Mouse (Mus musculus): ENCODE data around the gene Prg2. TPM values are rescaled to one million over a fixed set of nuclear protein-coding genes. Genes with fewer than 3 reads are reported as not detected.

Prg2 gene
- polyA plus RNA-seq, 1 experiment = 0.16 TPM

DNA sequence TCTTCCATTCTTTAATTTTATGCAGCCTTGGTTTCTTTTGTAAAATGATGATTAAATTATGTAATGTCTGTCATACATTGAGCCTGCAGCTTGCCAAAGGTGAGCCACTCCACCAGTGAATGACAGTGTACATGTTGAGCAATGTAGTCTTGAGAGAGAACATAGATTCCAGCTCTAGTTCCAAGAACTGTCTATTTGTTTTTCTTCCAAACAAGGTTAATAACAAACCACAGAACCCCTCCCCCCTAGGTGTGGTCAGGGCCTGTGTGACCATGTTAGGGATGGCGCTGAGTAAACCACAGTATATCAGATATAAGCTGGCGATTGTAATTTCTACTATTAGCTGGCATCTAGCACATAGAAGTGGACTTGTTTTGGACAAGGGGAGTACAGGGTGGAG is 16.1 kb downstream of the Prg2 start:
- no peaks in the 10 kb centered on the region for H3K27me3 ChIP-seq (replicated peaks; ENCODE audit: control insufficient read depth, insufficient read depth, low read length)
- TF ChIP-seq CTCF (conservative IDR thresholded peaks at IDR 0.05; ENCODE audit: insufficient read depth, insufficient read length, low read depth, low read length) (no peak), POLR2A (IDR thresholded peaks at IDR 0.05; ENCODE audit: low read depth, low read length) (no peak)
- no peaks in the 10 kb centered on the region for H3K36me3 ChIP-seq (ENCODE audit: control insufficient read depth, insufficient read depth, low read length)
- H3K4me1 ChIP-seq (ENCODE audit: control insufficient read depth, insufficient read depth, low read length) = no peaks in the 10 kb centered on the region
- WGBS = 90% methylated on average over 2 of the region's 2 CpGs
- no peak overlapping the region for H3K27ac ChIP-seq (ENCODE audit: insufficient read depth, low read depth, low read length)
- no peak overlapping the region for H3K4me3 ChIP-seq (ENCODE audit: insufficient read depth, low read depth, low read length)
- DNase-seq = no peak

DNA sequence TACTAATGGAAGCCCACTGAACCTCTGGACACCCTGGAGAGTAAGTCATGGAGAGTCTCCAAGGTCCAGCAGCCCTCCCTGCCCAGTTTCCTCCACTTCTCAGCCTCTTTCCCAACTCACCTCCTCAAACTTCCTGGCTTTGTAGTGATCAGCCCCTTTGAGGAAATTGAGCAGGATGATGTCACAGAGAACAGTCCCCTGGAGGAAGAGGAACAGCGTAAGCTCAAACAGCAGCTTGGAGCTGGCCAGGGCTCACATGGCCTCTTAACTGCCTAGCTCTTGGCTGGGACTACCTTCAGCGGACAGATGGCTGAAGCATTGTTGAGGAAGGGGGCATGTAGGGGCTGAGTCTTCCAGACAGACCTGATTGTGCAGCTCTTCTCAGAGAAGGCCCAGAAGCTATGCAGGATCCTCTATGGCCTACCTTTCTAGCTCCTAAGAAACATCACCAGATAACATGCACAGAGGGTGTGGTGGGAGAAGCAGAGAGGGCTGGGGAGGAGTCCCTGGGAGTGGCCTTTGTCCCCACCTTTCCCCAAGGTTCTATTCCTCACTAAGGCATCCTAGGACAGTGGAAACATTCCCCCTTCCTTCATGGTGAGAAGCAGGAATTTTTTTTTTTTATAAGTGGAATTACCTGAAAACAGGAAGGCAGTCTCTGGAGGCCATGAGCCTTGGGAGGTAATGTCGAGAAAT is 19.4 kb downstream of the Prg2 start:
- TF ChIP-seq CTCF (conservative IDR thresholded peaks at IDR 0.05; ENCODE audit: insufficient read depth, insufficient read length, low read depth, low read length) (no peak), POLR2A (IDR thresholded peaks at IDR 0.05; ENCODE audit: low read depth, low read length) (no peak)
- Histone ChIP-seq H3K36me3 (ENCODE audit: control insufficient read depth, insufficient read depth, low read length) (no peaks in the 10 kb centered on the region), H3K4me3 (ENCODE audit: insufficient read depth, low read depth, low read length) (no peak overlapping the region), H3K27ac (ENCODE audit: insufficient read depth, low read depth, low read length) (peak overlapping the region; percentile 46; the same call in 1 of the 2 replicates), H3K4me1 (ENCODE audit: control insufficient read depth, insufficient read depth, low read length) (no peaks in the 10 kb centered on the region), H3K27me3 (replicated peaks; ENCODE audit: control insufficient read depth, insufficient read depth, low read length) (no peaks in the 10 kb centered on the region)
- peak; percentile 44 for DNase-seq
- WGBS = 68% methylated on average over 3 of the region's 3 CpGs

DNA sequence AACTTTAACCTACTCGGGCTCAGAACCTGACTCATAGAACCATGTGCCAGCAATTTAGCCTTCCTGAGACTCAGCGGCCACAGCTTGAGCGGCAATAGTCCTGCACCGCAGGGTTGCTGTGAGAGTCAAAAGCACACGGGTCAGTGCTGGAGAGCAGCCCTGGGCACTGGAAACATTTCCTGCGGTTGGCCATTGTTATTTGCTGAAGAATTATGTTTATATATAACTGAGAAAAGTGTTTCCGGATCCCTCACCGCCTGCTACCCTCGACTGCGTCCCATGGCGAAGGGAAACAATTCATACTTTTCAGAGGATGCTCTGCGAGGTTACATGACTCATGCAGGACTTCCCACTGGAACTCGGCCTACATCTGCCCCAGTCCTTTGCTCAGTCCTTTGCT is 21.2 kb downstream of the Prg2 start:
- peak overlapping the region; percentile 75 for H3K27ac ChIP-seq (ENCODE audit: insufficient read depth, low read depth, low read length)
- no peak overlapping the region for H3K4me3 ChIP-seq (ENCODE audit: insufficient read depth, low read depth, low read length)
- no peaks in the 10 kb centered on the region for H3K27me3 ChIP-seq (replicated peaks; ENCODE audit: control insufficient read depth, insufficient read depth, low read length)
- TF ChIP-seq POLR2A (IDR thresholded peaks at IDR 0.05; ENCODE audit: low read depth, low read length) = no peak
- no peak for TF ChIP-seq CTCF (conservative IDR thresholded peaks at IDR 0.05; ENCODE audit: insufficient read depth, insufficient read length, low read depth, low read length)
- H3K4me1 ChIP-seq (ENCODE audit: control insufficient read depth, insufficient read depth, low read length) = no peaks in the 10 kb centered on the region
- WGBS = 62% methylated on average over 13 of the region's 13 CpGs
- no peaks in the 10 kb centered on the region for H3K36me3 ChIP-seq (ENCODE audit: control insufficient read depth, insufficient read depth, low read length)
- peak; percentile 68 for DNase-seq

DNA sequence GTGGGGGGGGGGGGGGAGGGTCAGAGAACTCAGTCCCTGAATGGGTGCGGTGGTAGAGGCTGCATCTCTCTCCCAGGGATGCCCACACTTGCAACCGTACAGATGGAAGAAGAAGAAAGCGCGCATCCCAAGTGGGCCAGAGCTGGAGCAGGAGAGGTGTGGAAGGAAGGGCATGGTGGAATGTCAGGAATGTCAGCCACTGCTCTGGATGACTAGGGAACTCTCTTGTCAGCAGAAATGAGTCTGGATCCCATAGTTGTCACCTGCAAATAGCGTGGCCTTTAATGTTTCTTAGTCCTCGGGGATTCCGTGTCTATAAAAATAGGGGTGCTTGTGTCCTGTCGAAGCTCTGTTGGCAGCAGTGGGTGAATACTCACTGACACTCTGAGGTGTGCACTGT is 22.3 kb downstream of the Prg2 start:
- Histone ChIP-seq H3K4me1 (ENCODE audit: control insufficient read depth, insufficient read depth, low read length) (no peaks in the 10 kb centered on the region), H3K27ac (ENCODE audit: insufficient read depth, low read depth, low read length) (no peak overlapping the region), H3K27me3 (replicated peaks; ENCODE audit: control insufficient read depth, insufficient read depth, low read length) (no peaks in the 10 kb centered on the region), H3K4me3 (ENCODE audit: insufficient read depth, low read depth, low read length) (no peak overlapping the region), H3K36me3 (ENCODE audit: control insufficient read depth, insufficient read depth, low read length) (no peaks in the 10 kb centered on the region)
- TF ChIP-seq POLR2A (IDR thresholded peaks at IDR 0.05; ENCODE audit: low read depth, low read length) (no peak), CTCF (conservative IDR thresholded peaks at IDR 0.05; ENCODE audit: insufficient read depth, insufficient read length, low read depth, low read length) (no peak)
- WGBS = 76% methylated on average over 8 of the region's 8 CpGs
- DNase-seq = no peak

DNA sequence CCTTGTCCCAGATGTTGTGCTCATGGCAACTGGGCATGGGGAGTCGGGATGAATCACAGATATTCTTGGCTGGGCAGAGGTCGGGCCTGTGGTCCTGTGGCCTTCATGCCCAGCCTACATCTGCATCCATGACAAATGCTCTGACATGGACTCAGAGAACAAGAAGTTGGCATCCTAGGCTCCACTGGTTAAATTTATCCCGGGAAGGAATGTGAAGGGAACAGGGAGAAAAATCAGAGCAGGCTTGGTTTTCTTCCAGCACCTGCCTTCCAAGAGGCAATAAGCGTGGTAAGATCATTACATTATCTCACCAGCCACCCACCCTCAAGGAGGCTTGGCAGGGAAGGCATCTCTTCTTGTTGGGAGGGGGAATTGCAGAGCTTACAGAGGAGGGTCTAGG is 24.1 kb downstream of the Prg2 start:
- Histone ChIP-seq H3K4me1 (ENCODE audit: control insufficient read depth, insufficient read depth, low read length) (no peaks in the 10 kb centered on the region), H3K27me3 (replicated peaks; ENCODE audit: control insufficient read depth, insufficient read depth, low read length) (no peaks in the 10 kb centered on the region), H3K27ac (ENCODE audit: insufficient read depth, low read depth, low read length) (no peak overlapping the region), H3K36me3 (ENCODE audit: control insufficient read depth, insufficient read depth, low read length) (no peaks in the 10 kb centered on the region), H3K4me3 (ENCODE audit: insufficient read depth, low read depth, low read length) (no peak overlapping the region)
- 90% methylated on average over 4 of the region's 4 CpGs for WGBS
- DNase-seq = no peak
- TF ChIP-seq CTCF (conservative IDR thresholded peaks at IDR 0.05; ENCODE audit: insufficient read depth, insufficient read length, low read depth, low read length) = no peak
- no peak for TF ChIP-seq POLR2A (IDR thresholded peaks at IDR 0.05; ENCODE audit: low read depth, low read length)

DNA sequence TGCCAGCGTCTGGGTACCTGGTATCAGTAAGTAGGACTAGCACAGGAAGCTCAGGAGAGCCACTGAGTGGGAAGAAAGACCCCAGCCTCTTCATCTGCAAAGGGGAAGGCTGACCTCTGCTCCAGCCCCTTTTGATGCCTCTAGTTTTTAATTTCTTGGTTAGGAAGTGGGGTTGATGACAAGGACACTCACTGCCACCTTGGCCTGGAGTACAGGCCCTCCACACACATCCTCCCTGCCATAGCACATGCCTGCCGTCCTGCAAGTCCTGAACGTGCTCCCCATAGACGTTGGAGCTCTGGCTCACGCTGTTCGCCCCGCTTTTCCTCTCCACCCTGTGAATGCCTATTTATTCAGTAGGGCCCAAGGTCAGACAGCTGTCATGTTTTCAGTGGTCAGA is 26.3 kb downstream of the Prg2 start:
- Histone ChIP-seq H3K4me1 (ENCODE audit: control insufficient read depth, insufficient read depth, low read length) (no peaks in the 10 kb centered on the region), H3K27ac (ENCODE audit: insufficient read depth, low read depth, low read length) (no peak overlapping the region), H3K4me3 (ENCODE audit: insufficient read depth, low read depth, low read length) (no peak overlapping the region), H3K36me3 (ENCODE audit: control insufficient read depth, insufficient read depth, low read length) (no peaks in the 10 kb centered on the region), H3K27me3 (replicated peaks; ENCODE audit: control insufficient read depth, insufficient read depth, low read length) (no peaks in the 10 kb centered on the region)
- TF ChIP-seq CTCF (conservative IDR thresholded peaks at IDR 0.05; ENCODE audit: insufficient read depth, insufficient read length, low read depth, low read length) = no peak
- no peak for DNase-seq
- 89% methylated on average over 7 of the region's 7 CpGs for WGBS

DNA sequence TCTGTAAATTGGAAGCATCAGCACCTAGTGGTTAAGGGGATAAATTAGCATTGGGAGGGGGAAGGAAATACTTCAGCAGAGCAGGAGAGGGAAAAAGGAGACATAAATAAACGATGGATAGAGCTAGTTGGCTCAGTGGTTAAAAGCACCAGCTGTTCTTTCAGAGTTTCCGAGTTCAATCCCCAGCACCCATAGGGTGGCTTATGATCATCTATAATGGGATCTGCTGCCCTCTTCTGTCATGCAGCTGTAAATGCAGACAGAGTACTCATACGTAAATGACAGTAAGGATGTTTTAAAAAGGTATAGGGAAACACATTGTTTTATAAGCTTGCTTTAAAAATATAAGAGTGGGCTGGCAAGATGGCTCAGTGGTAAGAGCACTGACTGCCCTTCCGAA is 27.5 kb downstream of the Prg2 start:
- Histone ChIP-seq H3K4me1 (ENCODE audit: control insufficient read depth, insufficient read depth, low read length) (no peaks in the 10 kb centered on the region), H3K4me3 (ENCODE audit: insufficient read depth, low read depth, low read length) (no peak overlapping the region), H3K27ac (ENCODE audit: insufficient read depth, low read depth, low read length) (no peak overlapping the region), H3K36me3 (ENCODE audit: control insufficient read depth, insufficient read depth, low read length) (no peaks in the 10 kb centered on the region), H3K27me3 (replicated peaks; ENCODE audit: control insufficient read depth, insufficient read depth, low read length) (no peaks in the 10 kb centered on the region)
- 26% methylated on average over 4 of the region's 4 CpGs for WGBS
- peak; percentile 40 for DNase-seq
- TF ChIP-seq POLR2A (IDR thresholded peaks at IDR 0.05; ENCODE audit: low read depth, low read length) (no peak), CTCF (conservative IDR thresholded peaks at IDR 0.05; ENCODE audit: insufficient read depth, insufficient read length, low read depth, low read length) (no peak; the same call in 1 of the 2 replicates)
